Mouse (Mus musculus) heart, adult 9 months (tissue): ENCODE data around the gene Rad51ap2.

Experiments
- DNase-seq, 2 experiments: peaks; one replicate each; pipeline ENCODE4 v3.0.0; 2022; ENCODE audit warnings: low spot score in 2 of 2

Gene Rad51ap2

DNA sequence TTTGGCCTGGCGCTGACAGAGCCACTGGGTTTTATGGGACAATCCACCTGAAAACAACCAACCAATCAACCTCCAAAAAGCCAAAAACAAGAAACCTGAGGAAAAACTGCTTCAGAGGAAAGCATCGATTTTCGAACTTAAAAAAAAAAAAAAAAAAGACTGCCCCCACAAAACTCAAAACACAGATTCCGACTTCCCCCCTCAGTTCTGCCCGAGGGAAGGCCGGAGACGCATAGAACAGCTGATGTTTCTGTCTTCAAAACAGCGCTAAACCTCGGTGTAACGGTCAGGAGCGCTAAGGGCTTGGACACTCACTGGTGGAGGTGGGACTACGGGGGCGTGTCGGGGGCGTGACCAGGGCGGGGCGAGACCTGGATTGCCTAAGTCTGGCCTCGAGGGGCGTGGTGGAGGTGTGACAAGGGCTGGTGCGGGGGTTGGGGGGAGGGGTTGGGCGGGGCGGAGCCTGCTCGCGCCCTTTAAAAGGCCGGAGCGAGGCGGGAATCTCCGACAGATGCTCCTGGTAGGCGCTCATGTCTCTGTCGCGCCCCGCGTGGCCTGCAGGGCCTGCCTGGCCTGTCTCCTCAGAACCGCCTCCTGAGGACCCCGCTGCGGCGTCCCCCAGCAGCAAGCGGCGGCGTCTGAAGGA is at the start of gene Rad51ap2:
Rad51ap2 (plus strand) TSS at position 531 of the 646 bp plus-strand sequence.
- peak; percentile 54 to 63 for DNase-seq

DNA sequence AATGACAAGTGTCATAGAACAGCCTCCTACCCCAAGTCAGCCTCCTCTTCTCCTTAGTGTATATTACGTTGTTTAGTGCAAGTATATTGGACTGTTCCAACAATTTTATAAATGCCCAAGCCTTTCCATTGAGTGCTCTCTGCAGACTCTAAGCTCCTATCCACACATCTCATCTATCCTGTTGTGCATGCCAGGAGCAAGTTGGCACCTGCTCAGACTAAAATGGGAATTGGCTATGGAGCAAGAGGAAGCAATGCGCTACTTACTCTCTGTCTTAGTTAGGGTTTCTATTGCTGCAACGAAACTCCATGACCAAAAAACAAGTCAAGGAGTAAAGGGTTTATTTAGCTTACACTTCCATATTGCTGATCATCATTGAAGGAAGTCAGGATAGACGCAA is 48.2 kb upstream of the Rad51ap2 start:
- DNase-seq = no peak

DNA sequence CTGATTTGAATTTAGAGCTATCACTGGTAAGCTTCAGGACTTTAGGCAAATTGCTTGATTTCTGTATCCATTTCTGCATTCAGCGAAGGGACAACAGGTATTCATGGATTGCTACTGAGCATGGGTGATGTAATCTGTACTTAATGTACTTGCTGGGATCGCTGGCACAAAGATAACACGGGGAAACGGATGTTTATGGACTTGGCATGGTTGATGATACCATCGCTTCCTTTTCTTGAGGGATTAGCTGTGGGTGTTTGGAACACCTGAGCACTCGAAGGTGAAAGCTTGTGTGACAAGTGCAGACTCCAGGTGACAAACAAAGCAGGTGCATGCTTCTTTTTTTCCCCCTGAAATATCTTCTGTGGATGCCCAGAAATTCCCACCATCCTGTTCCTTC is 37.8 kb upstream of the Rad51ap2 start:
- DNase-seq = no peak

DNA sequence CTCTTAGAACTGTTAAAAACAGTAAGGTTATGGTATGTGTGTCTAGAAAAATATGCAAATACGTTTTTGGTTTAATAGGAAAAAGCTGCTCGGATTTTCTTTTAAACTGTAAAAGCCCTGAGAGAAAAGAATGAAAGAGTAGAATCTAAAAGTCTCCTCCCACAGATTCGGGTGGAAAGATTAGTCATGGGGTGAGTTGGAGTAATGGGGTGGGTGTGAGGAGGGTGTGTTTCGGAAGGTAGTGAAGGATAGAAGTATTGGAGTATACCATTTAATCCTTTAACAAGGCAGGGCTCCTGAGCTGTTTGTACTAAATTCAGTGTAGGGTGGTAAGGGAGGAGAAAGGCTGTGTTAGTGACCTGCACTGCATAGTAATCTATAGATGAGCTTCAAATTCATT is 28.5 kb upstream of the Rad51ap2 start:
- DNase-seq = no peak

GRCm38 (mm10) chr12:11433126-11433525 is 22.8 kb upstream of the Rad51ap2 start:
- no peak for DNase-seq

GRCm38 (mm10) chr12:11433716-11434115 is 22.2 kb upstream of the Rad51ap2 start:
- no peak for DNase-seq

- DNase-seq = no peak
These were observed 21.4 kb upstream of the Rad51ap2 start for GRCm38 (mm10) chr12:11434446-11434845.

- no peak for DNase-seq
These were observed 20.4 kb upstream of the Rad51ap2 start for GRCm38 (mm10) chr12:11435246-11436022.

GRCm38 (mm10) chr12:11436023-11436350 is 19.9 kb upstream of the Rad51ap2 start:
- DNase-seq = no peak

DNA sequence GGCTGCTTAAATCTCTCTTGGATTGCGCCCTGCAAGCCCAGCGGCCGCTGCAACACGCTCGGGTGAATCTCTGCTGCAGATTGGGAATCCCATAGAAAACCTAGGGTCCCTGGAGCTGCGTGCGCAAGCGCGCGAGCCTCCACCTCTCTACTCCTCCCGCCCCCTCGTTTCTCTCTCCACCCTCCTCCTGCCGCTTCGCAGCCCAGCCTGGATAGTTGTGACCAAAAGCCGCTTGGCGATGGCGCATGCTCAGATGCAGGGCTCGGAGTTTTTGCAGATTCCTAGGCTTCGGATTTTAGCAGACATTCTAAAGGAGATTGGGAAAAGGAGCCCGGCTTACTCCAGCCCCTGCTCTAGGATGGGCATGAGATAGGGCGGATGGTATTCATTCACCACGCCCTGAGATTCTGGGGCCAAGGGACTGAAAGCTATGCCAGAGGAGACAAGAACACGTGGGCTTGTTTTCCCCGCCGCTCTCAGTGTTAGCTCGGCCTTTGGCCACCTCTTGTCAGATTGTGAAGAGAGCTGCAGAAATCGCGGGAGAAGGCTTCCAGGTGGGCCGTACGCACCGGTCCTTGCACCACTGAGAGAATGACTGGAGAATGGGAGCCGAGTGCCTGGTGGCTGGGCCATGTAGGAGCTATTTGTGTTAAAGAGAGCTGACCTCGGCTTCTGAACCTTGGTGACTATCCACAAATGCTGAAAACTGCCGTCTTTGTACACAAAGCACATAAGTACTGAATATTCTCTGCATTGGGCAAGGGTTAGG is 19.2 kb upstream of the Rad51ap2 start, which contains the start of gene Vsnl1:
Vsnl1 (minus strand) TSS at position 117 of the 769 bp plus-strand sequence.
- DNase-seq = peak; percentile 15 to 26

DNA sequence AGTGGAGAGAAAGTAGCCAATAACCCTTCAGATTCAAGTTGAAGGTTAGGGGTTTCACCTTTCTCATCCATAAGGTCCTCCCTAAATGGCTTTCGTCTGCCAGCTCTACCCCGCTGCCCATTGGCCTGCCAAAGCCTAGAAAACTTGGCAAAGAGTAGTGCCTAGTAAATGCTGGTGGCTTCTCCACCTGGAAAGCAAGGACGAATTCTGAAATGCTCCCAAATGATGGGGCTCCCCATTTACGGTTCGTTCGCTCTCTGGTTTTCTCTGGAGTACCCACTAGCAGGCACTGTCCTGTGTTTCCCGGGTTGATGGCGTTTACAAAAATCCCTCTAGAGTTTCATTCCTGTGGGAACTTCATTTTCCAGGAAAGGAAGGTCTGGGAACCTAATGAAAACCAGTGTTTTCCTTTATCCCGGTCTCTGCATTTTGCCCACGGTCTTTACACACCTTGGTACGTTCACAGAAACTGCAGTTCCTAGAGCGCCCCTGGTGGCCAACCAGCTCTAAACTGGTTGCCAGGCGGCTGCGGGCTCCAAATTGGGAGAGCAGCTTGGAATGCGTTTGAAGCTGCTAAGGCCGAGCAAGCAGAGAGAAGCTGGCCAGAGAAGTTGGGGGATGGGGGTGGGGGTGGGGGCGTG is 18.5 kb upstream of the Rad51ap2 start:
- DNase-seq = peak; percentile 12 to 30

GRCm38 (mm10) chr12:11437907-11438447 is 17.9 kb upstream of the Rad51ap2 start:
- no peak for DNase-seq

GRCm38 (mm10) chr12:11454146-11454545 is 1.7 kb upstream of the Rad51ap2 start:
- no peak for DNase-seq

GRCm38 (mm10) chr12:11456213-11456612 is 334 bp downstream of the Rad51ap2 start:
- DNase-seq = no peak

GRCm38 (mm10) chr12:11456632-11457031 is 753 bp downstream of the Rad51ap2 start:
- DNase-seq = no peak
